Mouse (Mus musculus) kidney, adult 2 months (tissue): Measurements from ENCODE around the gene Morn5. TPM values are rescaled to one million over a fixed set of nuclear protein-coding genes. Genes with fewer than 3 reads are reported as not detected.

Experiments used
- DNase-seq: peaks from one replicate; pipeline ENCODE4 v3.0.0; 2021
- H3K27ac ChIP-seq: fragments of 200-500 bp; 2 replicates; pipeline ENCODE4 v1.5.1; 2012; ENCODE audit warnings: low read depth, low read length, control low read depth, inconsistent platforms; ENCODE audit not compliant: insufficient read depth
- H3K27me3 ChIP-seq: fragments of 200-500 bp; replicated peaks from 2 replicates; pipeline ENCODE4 v1.6.1; 2012; ENCODE audit warnings: mild to moderate bottlenecking, moderate library complexity, low read length, inconsistent platforms; ENCODE audit not compliant: control insufficient read depth, insufficient read depth
- H3K36me3 ChIP-seq: fragments of 200-500 bp; 2 replicates; pipeline ENCODE4 v1.6.1; 2012; ENCODE audit warnings: mild to moderate bottlenecking, moderate library complexity, low read length, inconsistent platforms; ENCODE audit not compliant: control insufficient read depth, insufficient read depth
- H3K4me1 ChIP-seq: fragments of 200-500 bp; 2 replicates; pipeline ENCODE4 v1.6.1; 2011; ENCODE audit warnings: low read length; ENCODE audit not compliant: control insufficient read depth, insufficient read depth
- H3K4me3 ChIP-seq: fragments of 200-500 bp; 2 replicates; pipeline ENCODE4 v1.5.1; 2011; ENCODE audit warnings: mild to moderate bottlenecking, low read depth, low read length, control low read depth; ENCODE audit not compliant: insufficient read depth
- CTCF ChIP-seq: fragments of 200-500 bp; conservative IDR thresholded peaks from 2 replicates; pipeline ENCODE4 v1.5.1; 2011; ENCODE audit warnings: low read depth, mild to moderate bottlenecking, control low read depth, low read length, moderate library complexity, mixed read lengths; ENCODE audit not compliant: insufficient read depth, insufficient read length
- POLR2A ChIP-seq: fragments of 200-500 bp; IDR thresholded peaks from one replicate; pipeline ENCODE4 v1.6.1; 2011; ENCODE audit warnings: low read depth, low read length, control low read depth
- WGBS: fragments of 180-500 bp; shearing (Covaris S2); methylation state at CpG from one replicate; pipeline ENCODE4 v1.1.7; 2018; 5-methylcytosine and 5-hydroxymethylcytosine counted together
- polyA plus RNA-seq: library from polyadenylated mRNA; depleted of rRNA; stranded (reverse); fragments of >200 nt; gene quantifications from 2 replicates; pipeline ENCODE4 v1.2.3, GENCODE M21; 2012; rRNA removed

Morn5 gene
- 0.61 and 1.7 TPM in 2 replicates for polyA plus RNA-seq

- no peak for TF ChIP-seq CTCF
- TF ChIP-seq POLR2A = peak; percentile 92
- under 1% methylated on average over 44 of the region's 44 CpGs for WGBS
- peak within 1 kb of the TSS; percentile 84 for H3K27ac ChIP-seq
Measured at GRCm38 (mm10) chr2:36048748-36049566, at the start of gene Morn5, which contains the start of gene Ndufa8. Morn5 (plus strand) TSS chr2:36049458. Ndufa8 (minus strand) TSS chr2:36049406.

GRCm38 (mm10) chr2:36000390-36000789 lies 48.9 kb upstream of the Morn5 start:
- no peak overlapping the region for H3K27ac ChIP-seq
- no peaks in the 10 kb centered on the region for H3K36me3 ChIP-seq
- H3K27me3 ChIP-seq = no peaks in the 10 kb centered on the region
- no peaks in the 10 kb centered on the region for H3K4me1 ChIP-seq
- WGBS = 55% methylated on average over 1 of the region's 1 CpGs
- no peak for DNase-seq
- TF ChIP-seq CTCF (no peak), POLR2A (no peak)
- H3K4me3 ChIP-seq = no peak overlapping the region

More at GRCm38 (mm10) chr2:36048748-36049566, at the start of gene Morn5, which contains the start of gene Ndufa8:
- peak; percentile 99 for DNase-seq
- peak within 1 kb of the TSS; percentile 91 for H3K4me3 ChIP-seq
- no peaks in the 10 kb centered on the region for H3K36me3 ChIP-seq
- peaks cover 3% of the 10 kb centered on the region; the same call in 1 of the 2 replicates for H3K4me1 ChIP-seq
- no peaks in the 10 kb centered on the region for H3K27me3 ChIP-seq

GRCm38 (mm10) chr2:36002188-36002587 lies 47.1 kb upstream of the Morn5 start:
- H3K4me3 ChIP-seq = no peak overlapping the region
- no peak for DNase-seq
- H3K4me1 ChIP-seq = no peaks in the 10 kb centered on the region
- 44% methylated on average over 6 of the region's 6 CpGs for WGBS
- no peaks in the 10 kb centered on the region for H3K27me3 ChIP-seq
- H3K36me3 ChIP-seq = no peaks in the 10 kb centered on the region
- no peak for TF ChIP-seq POLR2A
- no peak for TF ChIP-seq CTCF
- H3K27ac ChIP-seq = no peak overlapping the region

- Histone ChIP-seq H3K27me3 (no peaks in the 10 kb centered on the region), H3K4me3 (no peak overlapping the region), H3K4me1 (0 out of 2 replicates have a peak, but pooled peaks cover 4% of the 10 kb centered on the region), H3K36me3 (no peaks in the 10 kb centered on the region), H3K27ac (no peak overlapping the region)
- 9% methylated on average over 1 of the region's 1 CpGs for WGBS
- peak; percentile 48 for DNase-seq
- TF ChIP-seq CTCF (peak; percentile 81), POLR2A (no peak)
Measured at GRCm38 (mm10) chr2:36008071-36008470, 41.2 kb upstream of the Morn5 start.

GRCm38 (mm10) chr2:36009386-36009785 lies 39.9 kb upstream of the Morn5 start:
- no peaks in the 10 kb centered on the region for H3K36me3 ChIP-seq
- no peaks in the 10 kb centered on the region for H3K27me3 ChIP-seq
- peak; percentile 68 for DNase-seq
- H3K4me1 ChIP-seq = 0 out of 2 replicates have a peak, but pooled peaks cover 4% of the 10 kb centered on the region
- H3K4me3 ChIP-seq = no peak overlapping the region
- no peak overlapping the region for H3K27ac ChIP-seq
- 25% methylated on average over 4 of the region's 4 CpGs for WGBS
- no peak for TF ChIP-seq POLR2A
- peak; percentile 85 for TF ChIP-seq CTCF

GRCm38 (mm10) chr2:36010579-36010978 lies 38.7 kb upstream of the Morn5 start:
- 71% methylated on average over 8 of the region's 8 CpGs for WGBS
- no peaks in the 10 kb centered on the region for H3K36me3 ChIP-seq
- H3K27ac ChIP-seq = no peak overlapping the region
- H3K4me3 ChIP-seq = no peak overlapping the region
- TF ChIP-seq CTCF (no peak), POLR2A (no peak)
- no peak for DNase-seq
- H3K4me1 ChIP-seq = 0 out of 2 replicates have a peak, but pooled peaks cover 4% of the 10 kb centered on the region
- no peaks in the 10 kb centered on the region for H3K27me3 ChIP-seq

- DNase-seq = no peak
- 0 out of 2 replicates have a peak, but pooled peaks cover 4% of the 10 kb centered on the region for H3K4me1 ChIP-seq
- peak overlapping the region; percentile 35; the same call in 1 of the 2 replicates for H3K4me3 ChIP-seq
- 2% methylated on average over 44 of the region's 44 CpGs for WGBS
- H3K27ac ChIP-seq = no peak overlapping the region
- no peak for TF ChIP-seq CTCF
- no peak for TF ChIP-seq POLR2A
- no peaks in the 10 kb centered on the region for H3K27me3 ChIP-seq
- no peaks in the 10 kb centered on the region for H3K36me3 ChIP-seq
Measured at GRCm38 (mm10) chr2:36011331-36011825, 37.9 kb upstream of the Morn5 start.
